Mouse (Mus musculus): ENCODE data around the gene Rab14.

GRCm38 (mm10) chr2:35174100-35174499 is 26.8 kb downstream of the Rab14 start:
- TF ChIP-seq CTCF (IDR thresholded peaks at IDR 0.05; ENCODE audit: low read depth) (no peak), EP300 (IDR thresholded peaks at IDR 0.05; ENCODE audit: low read depth) (no peak)

Data from liver, postnatal 0 days (tissue).